Mouse (Mus musculus) urinary bladder, postnatal 4 days (tissue): ENCODE results near the gene Gucy2g.

ENCODE experiments used
- DNase-seq, 2 experiments: peaks; one replicate each; pipeline ENCODE4 v3.0.0; 2021 to 2022; ENCODE audit warnings: low spot score in 2 of 2

Gene Gucy2g

GRCm38 (mm10) chr19:55241186-55241645 is at the start of gene Gucy2g:
Gucy2g (minus strand) TSS chr19:55241236.
- no peak for DNase-seq

GRCm38 (mm10) chr19:55288974-55289373 is 47.9 kb upstream of the Gucy2g start:
- DNase-seq = no peak

- DNase-seq = no peak
Observed at GRCm38 (mm10) chr19:55286034-55286433, 45.0 kb upstream of the Gucy2g start.

- DNase-seq = no peak
Observed at GRCm38 (mm10) chr19:55284093-55284492, 43.1 kb upstream of the Gucy2g start.

GRCm38 (mm10) chr19:55276770-55277169 is 35.7 kb upstream of the Gucy2g start:
- no peak for DNase-seq

- no peak for DNase-seq
Observed at GRCm38 (mm10) chr19:55276100-55276499, 35.1 kb upstream of the Gucy2g start.

GRCm38 (mm10) chr19:55273340-55273739 is 32.3 kb upstream of the Gucy2g start:
- no peak for DNase-seq

- DNase-seq = no peak
Observed at GRCm38 (mm10) chr19:55271448-55271847, 30.4 kb upstream of the Gucy2g start.

- no peak for DNase-seq
Observed at GRCm38 (mm10) chr19:55269051-55269450, 28.0 kb upstream of the Gucy2g start.

- no peak for DNase-seq
Observed at GRCm38 (mm10) chr19:55268150-55268549, 27.1 kb upstream of the Gucy2g start.

GRCm38 (mm10) chr19:55266786-55267185 is 25.8 kb upstream of the Gucy2g start:
- no peak for DNase-seq

- DNase-seq = no peak
Observed at GRCm38 (mm10) chr19:55265269-55265668, 24.2 kb upstream of the Gucy2g start.

- DNase-seq = no peak
Observed at GRCm38 (mm10) chr19:55260389-55261184, 19.6 kb upstream of the Gucy2g start.

GRCm38 (mm10) chr19:55258514-55258913 is 17.5 kb upstream of the Gucy2g start:
- DNase-seq = no peak

GRCm38 (mm10) chr19:55257656-55258375 is 16.8 kb upstream of the Gucy2g start:
- DNase-seq = no peak

GRCm38 (mm10) chr19:55256156-55256555 is 15.1 kb upstream of the Gucy2g start:
- DNase-seq = no peak

- DNase-seq = no peak
Observed at GRCm38 (mm10) chr19:55254513-55255016, 13.5 kb upstream of the Gucy2g start.

- DNase-seq = peak in 1 of 2 experiments; percentile 39
Observed at GRCm38 (mm10) chr19:55253570-55254441, 12.8 kb upstream of the Gucy2g start.

- DNase-seq = no peak
Observed at GRCm38 (mm10) chr19:55253239-55253569, 12.2 kb upstream of the Gucy2g start.

GRCm38 (mm10) chr19:55251383-55252124 is 10.5 kb upstream of the Gucy2g start, which contains the start of gene Acsl5:
Acsl5 (plus strand) TSS chr19:55251938.
- DNase-seq = no peak

- DNase-seq = no peak
Observed at GRCm38 (mm10) chr19:55250451-55250850, 9.4 kb upstream of the Gucy2g start.
